35 mouse cellular contexts compared by ENCODE assay signal in the genomic region with DNA sequence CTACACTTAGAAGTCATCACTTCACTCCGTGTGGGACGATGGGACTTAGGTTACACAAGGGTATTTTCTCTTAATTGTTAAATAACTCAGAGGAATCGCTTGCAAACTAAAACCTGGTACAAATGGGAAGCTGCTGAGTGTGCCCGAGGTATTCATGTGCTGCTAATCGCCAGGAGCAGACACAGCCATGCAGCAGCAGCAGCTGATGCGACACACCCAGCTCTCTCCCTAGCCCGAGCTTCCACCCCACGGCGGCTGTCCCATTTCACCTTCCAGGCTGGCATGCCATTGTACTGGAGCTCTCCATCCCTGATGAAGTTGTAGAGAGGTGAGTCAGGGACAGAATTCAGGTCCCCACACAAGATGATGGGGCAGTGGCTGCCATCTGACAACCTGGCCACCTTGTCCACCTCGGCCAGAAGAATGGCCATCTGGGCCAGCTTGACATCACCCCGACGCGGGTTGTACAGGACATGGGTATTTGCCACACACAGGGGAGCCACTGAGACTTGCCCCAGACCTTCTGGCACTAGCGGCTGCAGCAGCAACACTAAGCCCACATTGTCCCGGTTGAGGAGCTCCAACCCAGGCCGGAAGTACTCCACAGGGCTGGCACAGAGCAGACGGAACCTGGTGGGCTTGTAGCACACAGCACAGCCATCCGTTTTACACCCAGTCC. TPM values are rescaled to one million over a fixed set of nuclear protein-coding genes. Genes with fewer than 3 reads are reported as not detected.
DNase-seq lines count a peak whose midpoint lies in the region; ATAC-seq and TF ChIP-seq lines count a peak whose summit lies in the region.
"Had no signal": no experiment of that assay in that cellular context is flagged by ENCODE, and none has a peak within 500 bp of the region (broad histone marks: within the 10 kb centered on the region; RNA-seq: fewer than 3 reads in every experiment).

No protein-coding gene starts in this region.

- H3K4me1 ChIP-seq in thymus, adult 2 months (replicated peaks; ENCODE audit: control insufficient read depth, insufficient read depth, low read length), result no peaks in the 10 kb centered on the region
- no peaks in the 10 kb centered on the region for H3K4me1 ChIP-seq in midbrain, postnatal 0 days (ENCODE audit: insufficient read depth, low read length)
- H3K4me1 ChIP-seq: liver, embryonic 15.5 days had no signal

- no peak for TF ChIP-seq POLR2A in thymus, adult 2 months (IDR thresholded peaks at IDR 0.05; ENCODE audit: control insufficient read depth, extremely low read depth, insufficient read depth, low read length, poor library complexity)

- ATAC-seq in midbrain, postnatal 0 days (ENCODE audit: low FRiP score), result no peak
- ATAC-seq: forebrain, embryonic 15.5 days; intestine, postnatal 0 days; midbrain, embryonic 15.5 days; Patski had no signal

- H3K4me3 ChIP-seq in thymus, adult 2 months (ENCODE audit: control insufficient read depth, insufficient read depth, low read length), result no peak overlapping the region
- no peak overlapping the region for H3K4me3 ChIP-seq in midbrain, postnatal 0 days (ENCODE audit: low read depth, low read length)
- H3K4me3 ChIP-seq: forebrain, embryonic 15.5 days; heart, embryonic 10.5 days; hindbrain, embryonic 13.5 days; left cerebral cortex, adult 2 months; liver, embryonic 15.5 days; midbrain, embryonic 10.5 days; midbrain, embryonic 15.5 days had no signal

- peak; percentile 7 for DNase-seq in urinary bladder, adult 2 months (ENCODE audit: low spot score)
- DNase-seq in urinary bladder, postnatal 10 days (ENCODE audit: low spot score), result no peak
- DNase-seq in cerebellum, adult 9-10 months, result peak; percentile 83
- peak; percentile 58 to 69 for DNase-seq in cerebellum, postnatal 36 days
- DNase-seq in adrenal gland, adult (ENCODE audit: inconsistent age in 2 of 2, low spot score in 1 of 2), result no peak
- DNase-seq in thymus, adult 2 months, result no peak
- no peak for DNase-seq in midbrain, postnatal 0 days (ENCODE audit: low spot score)
- DNase-seq in liver, result no peak
- DNase-seq: adrenal gland, postnatal 14 days; gastrocnemius, postnatal 25 days; heart, adult 11 months; heart, postnatal 36 days; kidney, adult 9 months; kidney, postnatal 10 days; lung, embryonic 14.5 days had no signal

- H3K27me3 ChIP-seq in thymus, adult 2 months (ENCODE audit: control insufficient read depth, insufficient read depth, low read length), result no peaks in the 10 kb centered on the region
- H3K27me3 ChIP-seq in midbrain, postnatal 0 days (ENCODE audit: insufficient read depth, low read length), result no peaks in the 10 kb centered on the region
- H3K27me3 ChIP-seq: forebrain, embryonic 15.5 days; hindbrain, embryonic 13.5 days; midbrain, embryonic 15.5 days; Patski had no signal

- H3K9ac ChIP-seq in midbrain, postnatal 0 days (replicated peaks; ENCODE audit: low read length, poor library complexity, severe bottlenecking), result no peak overlapping the region
- H3K9ac ChIP-seq: forebrain, embryonic 15.5 days; hindbrain, embryonic 13.5 days; liver, embryonic 15.5 days; lung, embryonic 14.5 days; midbrain, embryonic 15.5 days had no signal

- no peak overlapping the region for H3K4me2 ChIP-seq in midbrain, postnatal 0 days (ENCODE audit: low read depth, low read length, poor library complexity, severe bottlenecking)
- H3K4me2 ChIP-seq: forebrain, embryonic 15.5 days; hindbrain, embryonic 13.5 days; liver, embryonic 15.5 days; lung, embryonic 14.5 days; midbrain, embryonic 15.5 days had no signal

- 95% methylated on average over 18 of the region's 18 CpGs for WGBS in thymus, adult 2 months
- WGBS in midbrain, postnatal 0 days, result 86% methylated on average over 18 of the region's 18 CpGs

- no peak for TF ChIP-seq CTCF in thymus, adult 2 months (IDR thresholded peaks at IDR 0.05; ENCODE audit: borderline replicate concordance, control insufficient read depth, extremely low read depth, insufficient read depth, low read length, poor library complexity)
- no peak for TF ChIP-seq CTCF in midbrain, postnatal 0 days (IDR thresholded peaks at IDR 0.05)

- H3K9me3 ChIP-seq in midbrain, postnatal 0 days (ENCODE audit: low read length), result no peaks in the 10 kb centered on the region
- H3K9me3 ChIP-seq: forebrain, embryonic 15.5 days; heart, embryonic 10.5 days; hindbrain, embryonic 13.5 days; liver, embryonic 15.5 days; midbrain, embryonic 10.5 days; midbrain, embryonic 15.5 days had no signal

- no peaks in the 10 kb centered on the region for H3K36me3 ChIP-seq in thymus, adult 2 months (ENCODE audit: control insufficient read depth, insufficient read depth, low read length)
- H3K36me3 ChIP-seq in midbrain, postnatal 0 days (ENCODE audit: insufficient read depth, low read length), result 0 out of 2 replicates have a peak, but pooled peaks cover 5% of the 10 kb centered on the region
- H3K36me3 ChIP-seq: forebrain, embryonic 15.5 days; liver, embryonic 15.5 days; midbrain, embryonic 15.5 days had no signal

- no peak overlapping the region for H3K27ac ChIP-seq in thymus, adult 2 months (ENCODE audit: control insufficient read depth, insufficient read depth, low read length)
- no peak overlapping the region for H3K27ac ChIP-seq in midbrain, postnatal 0 days (ENCODE audit: low read depth, low read length)
- H3K27ac ChIP-seq: forebrain, embryonic 15.5 days; heart, embryonic 10.5 days; hindbrain, embryonic 13.5 days; left cerebral cortex, adult 2 months; liver, embryonic 15.5 days; midbrain, embryonic 10.5 days; midbrain, embryonic 15.5 days had no signal

RNA-seq across cellular contexts. Expression of gene Angel1, which starts 6.2 kb away (rescaled TPM):
- polyA plus RNA-seq in urinary bladder, adult 2 months (2012; rRNA removed), result 6.7 and 6.9 TPM in 2 replicates
- 6.7 and 8.4 TPM in 2 replicates for polyA plus RNA-seq in thymus, adult 2 months (2012; rRNA removed)
- total RNA-seq in midbrain, postnatal 0 days (2014; rRNA removed), result 6.3 and 12.4 TPM in 2 replicates
- polyA plus RNA-seq in midbrain, postnatal 0 days (2015; fragmentation: Nextera tagmentation; extraction: Ambion mirVana), result 8.6 and 9.3 TPM in 2 replicates

RNA-seq across cellular contexts. Expression of gene Lrrc74a, which starts 14.1 kb away (rescaled TPM):
- not detected in 2 replicates for polyA plus RNA-seq in urinary bladder, adult 2 months (2012; rRNA removed)
- polyA plus RNA-seq in thymus, adult 2 months (2012; rRNA removed), result 0.08 TPM in 1 of 2 replicates, not detected in the other
- not detected in 2 replicates for total RNA-seq in midbrain, postnatal 0 days (2014; rRNA removed)
- polyA plus RNA-seq in midbrain, postnatal 0 days (2015; fragmentation: Nextera tagmentation; extraction: Ambion mirVana), result not detected in 2 replicates
- total RNA-seq: adrenal gland, postnatal 14 days; gastrocnemius, adult 18-20 months; gastrocnemius, postnatal 25 days; heart, postnatal 36 days; layer of hippocampus, postnatal 10 days; left cerebral cortex, adult 2 months; left cerebral cortex, postnatal 36 days; liver, adult 2 months; megakaryocyte progenitor cell, adult 5-6 weeks; MEL; neutrophil, adult 5-6 weeks had no signal
- polyA plus RNA-seq: embryonic facial prominence, embryonic 11.5 days; forebrain, embryonic 15.5 days; frontal cortex, adult 2 months; heart, embryonic 10.5 days; heart, embryonic 16.5 days; hindbrain, embryonic 13.5 days; intestine, postnatal 0 days; liver, adult 2 months; liver, embryonic 15.5 days; lung, embryonic 14.5 days; midbrain, embryonic 10.5 days; midbrain, embryonic 15.5 days; neural tube, embryonic 11.5 days; Patski had no signal

RNA-seq across cellular contexts. Expression of gene Vash1, which starts 41.6 kb away (rescaled TPM):
- 1.3 and 1.8 TPM in 2 replicates for polyA plus RNA-seq in urinary bladder, adult 2 months (2012; rRNA removed)
- 3.0 and 3.7 TPM in 2 replicates for polyA plus RNA-seq in thymus, adult 2 months (2012; rRNA removed)
- 84.3 and 89.4 TPM in 2 replicates for total RNA-seq in midbrain, postnatal 0 days (2014; rRNA removed)
- polyA plus RNA-seq in midbrain, postnatal 0 days (2015; fragmentation: Nextera tagmentation; extraction: Ambion mirVana), result 20.3 and 25.4 TPM in 2 replicates
- total RNA-seq: neutrophil, adult 5-6 weeks had no signal

Comparison
In these comparisons a context has a peak if more than half of its experiments do, and no peak if none do; other contexts are left out.
1. DNase-seq: peak in urinary bladder, adult 2 months (single experiment), cerebellum, adult 9-10 months (single experiment) and cerebellum, postnatal 36 days (2 of 2); none in urinary bladder, postnatal 10 days (single experiment), adrenal gland, adult (0 of 2), thymus, adult 2 months (single experiment), midbrain, postnatal 0 days (single experiment) and liver (single experiment).